Mouse (Mus musculus): ENCODE measurements at regions not wholly inside any gene's neighbourhood (a gene's known extent, or its start where the extent isn't known, plus 50 kb on each side); places are given as distances from the start of the nearest gene placed in this dataset.

- Histone ChIP-seq H3K4me1 (ENCODE audit: control insufficient read depth, insufficient read depth, low read length) (no peaks in the 10 kb centered on the region; the same call in 1 of the 2 replicates), H3K4me3 (ENCODE audit: insufficient read depth, low read length) (no peak overlapping the region)
- TF ChIP-seq POLR2A (IDR thresholded peaks at IDR 0.05; ENCODE audit: extremely low read depth, insufficient read depth, low read length): no peak
- TF ChIP-seq CTCF (IDR thresholded peaks at IDR 0.05; ENCODE audit: extremely low read depth, insufficient read depth, low read length): no peak
Observed at GRCm38 (mm10) chr4:137142316-137142715, 93.7 kb upstream of the Zbtb40 start.

GRCm38 (mm10) chr4:137139051-137139705 is 90.6 kb upstream of the Zbtb40 start:
- no peak for TF ChIP-seq CTCF (IDR thresholded peaks at IDR 0.05; ENCODE audit: extremely low read depth, insufficient read depth, low read length)
- TF ChIP-seq POLR2A (IDR thresholded peaks at IDR 0.05; ENCODE audit: extremely low read depth, insufficient read depth, low read length): no peak

More at GRCm38 (mm10) chr4:137142316-137142715, 93.7 kb upstream of the Zbtb40 start:
- H3K27ac ChIP-seq (ENCODE audit: insufficient read depth, low read length): no peak overlapping the region

GRCm38 (mm10) chr4:137138127-137138526 is 89.5 kb upstream of the Zbtb40 start:
- Histone ChIP-seq H3K4me1 (ENCODE audit: control insufficient read depth, insufficient read depth, low read length) (peaks cover 1% of the 10 kb centered on the region), H3K27ac (ENCODE audit: insufficient read depth, low read length) (no peak overlapping the region), H3K4me3 (ENCODE audit: insufficient read depth, low read length) (no peak overlapping the region)
- TF ChIP-seq CTCF (IDR thresholded peaks at IDR 0.05; ENCODE audit: extremely low read depth, insufficient read depth, low read length) (no peak), POLR2A (IDR thresholded peaks at IDR 0.05; ENCODE audit: extremely low read depth, insufficient read depth, low read length) (no peak)

More at GRCm38 (mm10) chr4:137139051-137139705, 90.6 kb upstream of the Zbtb40 start:
- Histone ChIP-seq H3K27ac (ENCODE audit: insufficient read depth, low read length) (no peak overlapping the region), H3K4me3 (ENCODE audit: insufficient read depth, low read length) (no peak overlapping the region), H3K4me1 (ENCODE audit: control insufficient read depth, insufficient read depth, low read length) (peaks cover under 1% of the 10 kb centered on the region)

GRCm38 (mm10) chr4:137136313-137136712 is 87.7 kb upstream of the Zbtb40 start:
- peaks cover 1% of the 10 kb centered on the region; the same call in 1 of the 2 replicates for H3K4me1 ChIP-seq (ENCODE audit: control insufficient read depth, insufficient read depth, low read length)
- TF ChIP-seq POLR2A (IDR thresholded peaks at IDR 0.05; ENCODE audit: extremely low read depth, insufficient read depth, low read length) (no peak), CTCF (IDR thresholded peaks at IDR 0.05; ENCODE audit: extremely low read depth, insufficient read depth, low read length) (no peak)
- H3K27ac ChIP-seq (ENCODE audit: insufficient read depth, low read length): no peak overlapping the region
- no peak overlapping the region for H3K4me3 ChIP-seq (ENCODE audit: insufficient read depth, low read length)

GRCm38 (mm10) chr4:137135792-137136191 is 87.2 kb upstream of the Zbtb40 start:
- TF ChIP-seq CTCF (IDR thresholded peaks at IDR 0.05; ENCODE audit: extremely low read depth, insufficient read depth, low read length) (no peak), POLR2A (IDR thresholded peaks at IDR 0.05; ENCODE audit: extremely low read depth, insufficient read depth, low read length) (no peak)
- Histone ChIP-seq H3K27ac (ENCODE audit: insufficient read depth, low read length) (no peak overlapping the region), H3K4me3 (ENCODE audit: insufficient read depth, low read length) (no peak overlapping the region), H3K4me1 (ENCODE audit: control insufficient read depth, insufficient read depth, low read length) (peaks cover 1% of the 10 kb centered on the region; the same call in 1 of the 2 replicates)

- H3K4me1 ChIP-seq (ENCODE audit: control insufficient read depth, insufficient read depth, low read length): peaks cover 1% of the 10 kb centered on the region; the same call in 1 of the 2 replicates
- H3K27ac ChIP-seq (ENCODE audit: insufficient read depth, low read length): no peak overlapping the region
- TF ChIP-seq CTCF (IDR thresholded peaks at IDR 0.05; ENCODE audit: extremely low read depth, insufficient read depth, low read length) (no peak), POLR2A (IDR thresholded peaks at IDR 0.05; ENCODE audit: extremely low read depth, insufficient read depth, low read length) (no peak)
- H3K4me3 ChIP-seq (ENCODE audit: insufficient read depth, low read length): no peak overlapping the region
Observed at GRCm38 (mm10) chr4:137134553-137134952, 86.0 kb upstream of the Zbtb40 start.

- Histone ChIP-seq H3K27ac (ENCODE audit: insufficient read depth, low read length) (no peak overlapping the region; the same call in 1 of the 2 replicates), H3K4me1 (ENCODE audit: control insufficient read depth, insufficient read depth, low read length) (peaks cover 1% of the 10 kb centered on the region; the same call in 1 of the 2 replicates), H3K4me3 (ENCODE audit: insufficient read depth, low read length) (no peak overlapping the region)
- TF ChIP-seq POLR2A (IDR thresholded peaks at IDR 0.05; ENCODE audit: extremely low read depth, insufficient read depth, low read length): no peak
- no peak for TF ChIP-seq CTCF (IDR thresholded peaks at IDR 0.05; ENCODE audit: extremely low read depth, insufficient read depth, low read length)
Observed at GRCm38 (mm10) chr4:137133789-137134188, 85.2 kb upstream of the Zbtb40 start.

- H3K4me1 ChIP-seq (ENCODE audit: control insufficient read depth, insufficient read depth, low read length): peaks cover 1% of the 10 kb centered on the region; the same call in 1 of the 2 replicates
- H3K4me3 ChIP-seq (ENCODE audit: insufficient read depth, low read length): no peak overlapping the region
- H3K27ac ChIP-seq (ENCODE audit: insufficient read depth, low read length): no peak overlapping the region
- TF ChIP-seq POLR2A (IDR thresholded peaks at IDR 0.05; ENCODE audit: extremely low read depth, insufficient read depth, low read length): no peak
- TF ChIP-seq CTCF (IDR thresholded peaks at IDR 0.05; ENCODE audit: extremely low read depth, insufficient read depth, low read length): no peak
Observed at GRCm38 (mm10) chr4:137130619-137131212, 82.1 kb upstream of the Zbtb40 start.

- Histone ChIP-seq H3K4me1 (ENCODE audit: control insufficient read depth, insufficient read depth, low read length) (no peaks in the 10 kb centered on the region), H3K4me3 (ENCODE audit: insufficient read depth, low read length) (no peak overlapping the region), H3K27ac (ENCODE audit: insufficient read depth, low read length) (no peak overlapping the region)
- TF ChIP-seq POLR2A (IDR thresholded peaks at IDR 0.05; ENCODE audit: extremely low read depth, insufficient read depth, low read length) (no peak), CTCF (IDR thresholded peaks at IDR 0.05; ENCODE audit: extremely low read depth, insufficient read depth, low read length) (no peak)
Observed at GRCm38 (mm10) chr4:137128152-137128551, 79.6 kb upstream of the Zbtb40 start.

- Histone ChIP-seq H3K4me3 (ENCODE audit: insufficient read depth, low read length) (no peak overlapping the region), H3K27ac (ENCODE audit: insufficient read depth, low read length) (no peak overlapping the region), H3K4me1 (ENCODE audit: control insufficient read depth, insufficient read depth, low read length) (peaks cover 2% of the 10 kb centered on the region; the same call in 1 of the 2 replicates)
- no peak for TF ChIP-seq POLR2A (IDR thresholded peaks at IDR 0.05; ENCODE audit: extremely low read depth, insufficient read depth, low read length)
- no peak for TF ChIP-seq CTCF (IDR thresholded peaks at IDR 0.05; ENCODE audit: extremely low read depth, insufficient read depth, low read length)
Observed at GRCm38 (mm10) chr4:137121684-137122083, 73.1 kb upstream of the Zbtb40 start.
